Mouse (Mus musculus) midbrain, embryonic 13.5 days (tissue): ENCODE results near the gene Camkk2. TPM values are rescaled to one million over a fixed set of nuclear protein-coding genes. Genes with fewer than 3 reads are reported as not detected.

Experiments used
- ATAC-seq: fragments of 200-750 bp; cut with Nextera tagmentation; 2 replicates; pipeline ENCODE4 v1.8.0; 2017; ENCODE audit warnings: mild to moderate bottlenecking, moderate TSS enrichment, moderate library complexity
- H3K27ac ChIP-seq: fragments of 300-500 bp; sonication (generic); 2 replicates; pipeline ENCODE4 v1.5.1; 2015; ENCODE audit warnings: inconsistent platforms, mild to moderate bottlenecking, moderate library complexity
- H3K27me3 ChIP-seq: fragments of 300-500 bp; sonication (generic); 2 replicates; pipeline ENCODE4 v1.6.1; 2015; ENCODE audit warnings: mild to moderate bottlenecking, inconsistent platforms
- H3K36me3 ChIP-seq: fragments of 300-500 bp; sonication (generic); 2 replicates; pipeline ENCODE4 v1.6.1; 2015; ENCODE audit warnings: mild to moderate bottlenecking, inconsistent platforms
- H3K4me1 ChIP-seq: fragments of 300-500 bp; sonication (generic); replicated peaks from 2 replicates; pipeline ENCODE4 v1.6.1; 2015; ENCODE audit warnings: inconsistent platforms
- H3K4me2 ChIP-seq: fragments of 300-500 bp; sonication (generic); replicated peaks from 2 replicates; pipeline ENCODE4 v1.6.1; 2015; ENCODE audit warnings: moderate library complexity, mild to moderate bottlenecking, inconsistent platforms
- H3K4me3 ChIP-seq: fragments of 300-500 bp; sonication (generic); replicated peaks from 2 replicates; pipeline ENCODE4 v1.5.1; 2015; ENCODE audit warnings: mild to moderate bottlenecking, inconsistent platforms
- H3K9ac ChIP-seq: fragments of 300-500 bp; sonication (generic); replicated peaks from 2 replicates; pipeline ENCODE4 v1.6.1; 2015; ENCODE audit warnings: mild to moderate bottlenecking, inconsistent platforms
- H3K9me3 ChIP-seq: fragments of 300-500 bp; sonication (generic); 2 replicates; pipeline ENCODE4 v1.6.1; 2016; ENCODE audit warnings: mild to moderate bottlenecking, inconsistent platforms
- WGBS: fragments of 180-500 bp; shearing (Covaris S2); methylation state at CpG from one replicate; pipeline ENCODE4 v1.1.7; 2015; 5-methylcytosine and 5-hydroxymethylcytosine counted together
- microRNA-seq: library from miRNA; unstranded; fragments of <30 nt; microRNA quantifications from one replicate; pipeline ENCODE4, GENCODE M21; 2016
- polyA plus RNA-seq: library from polyadenylated mRNA; unstranded; fragments of >200 nt; fragmentation: Nextera tagmentation; extraction: Ambion mirVana; gene quantifications from 2 replicates; pipeline ENCODE4 v1.2.1, GENCODE M21; 2015

Gene Camkk2
- polyA plus RNA-seq, 1 experiment from 2014 or later, result 47.1 TPM

DNA sequence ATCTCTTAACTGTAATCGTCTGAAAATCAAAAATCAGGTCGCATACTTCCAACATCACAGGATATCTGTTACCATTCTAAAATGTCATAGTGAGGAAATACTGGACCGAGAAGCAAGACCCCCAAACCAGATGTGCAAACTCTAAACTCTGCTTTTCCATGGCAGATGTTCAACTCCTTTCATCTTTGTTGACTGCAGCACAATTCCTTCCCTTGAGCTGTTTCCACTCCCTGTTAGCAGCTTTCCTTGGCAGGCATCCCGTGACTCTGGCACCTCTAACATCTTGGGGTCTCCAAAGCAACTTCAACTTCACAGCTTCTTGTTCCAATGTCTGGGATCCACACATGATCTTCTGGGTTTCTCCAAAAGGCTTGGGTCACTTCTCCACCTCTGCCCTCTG is 91.8 kb downstream of the Camkk2 start:
- no peak for ATAC-seq
- WGBS, result 94% methylated on average over 4 of the region's 4 CpGs
- H3K4me2 ChIP-seq, result no peak overlapping the region

GRCm38 (mm10) chr5:122683926-122684325 is 95.3 kb downstream of the Camkk2 start:
- no peak overlapping the region for H3K27ac ChIP-seq
- no peaks in the 10 kb centered on the region for H3K27me3 ChIP-seq
- no peak overlapping the region for H3K4me3 ChIP-seq
- WGBS, result 80% methylated on average over 10 of the region's 10 CpGs
- H3K4me1 ChIP-seq, result no peaks in the 10 kb centered on the region
- no peak for ATAC-seq
- no peaks in the 10 kb centered on the region for H3K9me3 ChIP-seq
- H3K4me2 ChIP-seq, result no peak overlapping the region
- H3K36me3 ChIP-seq, result no peaks in the 10 kb centered on the region
- no peak overlapping the region for H3K9ac ChIP-seq

More for the DNA sequence above, 91.8 kb downstream of the Camkk2 start:
- H3K4me1 ChIP-seq, result no peaks in the 10 kb centered on the region
- no peak overlapping the region for H3K4me3 ChIP-seq
- H3K27ac ChIP-seq, result no peak overlapping the region
- no peaks in the 10 kb centered on the region for H3K36me3 ChIP-seq
- no peaks in the 10 kb centered on the region for H3K9me3 ChIP-seq
- no peak overlapping the region for H3K9ac ChIP-seq
- H3K27me3 ChIP-seq, result no peaks in the 10 kb centered on the region

GRCm38 (mm10) chr5:122681276-122681675 is 97.9 kb downstream of the Camkk2 start:
- no peaks in the 10 kb centered on the region for H3K9me3 ChIP-seq
- no peak overlapping the region for H3K27ac ChIP-seq
- no peaks in the 10 kb centered on the region for H3K36me3 ChIP-seq
- ATAC-seq, result no peak
- no peak overlapping the region for H3K9ac ChIP-seq
- no peak overlapping the region for H3K4me2 ChIP-seq
- 83% methylated on average over 12 of the region's 12 CpGs for WGBS
- H3K4me1 ChIP-seq, result no peaks in the 10 kb centered on the region
- H3K4me3 ChIP-seq, result no peak overlapping the region
- H3K27me3 ChIP-seq, result no peaks in the 10 kb centered on the region

Small RNA genes lying within 50 kb of the gene (microRNA-seq; reads per million reads assigned to microRNA genes)
- gene Mir8115, result not detected

Other genes with a start within 250 kb of the Camkk2 start
- 76.2 and 84.5 TPM in 2 replicates for gene Ift81, start 164.9 kb downstream of the Camkk2 start, polyA plus RNA-seq
- 2.3 and 2.7 TPM in 2 replicates for gene P2rx7, start 135.5 kb downstream of the Camkk2 start, polyA plus RNA-seq
- 10.3 and 14.5 TPM in 2 replicates for gene P2rx4, start 71.9 kb downstream of the Camkk2 start, polyA plus RNA-seq
- gene Anapc5, start 41.9 kb upstream of the Camkk2 start, polyA plus RNA-seq, result 527 and 540 TPM in 2 replicates
- 55.5 and 56.1 TPM in 2 replicates for gene Rnf34, start 70.6 kb upstream of the Camkk2 start, polyA plus RNA-seq
- gene Kdm2b, start 210.4 kb upstream of the Camkk2 start, polyA plus RNA-seq, result 116 and 117 TPM in 2 replicates
- 8.6 and 10.5 TPM in 2 replicates for gene Orai1, start 235.7 kb upstream of the Camkk2 start, polyA plus RNA-seq